Mouse (Mus musculus) liver, embryonic 14 days (tissue): ENCODE results near the gene Plg. TPM values are rescaled to one million over a fixed set of nuclear protein-coding genes. Genes with fewer than 3 reads are reported as not detected.

Experiments used
- polyA plus RNA-seq: library from polyadenylated mRNA; depleted of rRNA; stranded (reverse); fragments of >200 nt; gene quantifications from 2 replicates; pipeline ENCODE4 v1.2.3, GENCODE M21; 2012; rRNA removed

The Plg gene
- polyA plus RNA-seq = 192 and 205 TPM in 2 replicates

GRCm38 (mm10) chr17:12377981-12378705 lies at the start of gene Plg:
Plg (plus strand) TSS chr17:12378608.

Other genes with a start within 250 kb of the Plg start
- gene Map3k4, start 59.8 kb upstream of the Plg start, polyA plus RNA-seq = 4.9 and 5.1 TPM in 2 replicates
- gene Slc22a3, start 129.1 kb downstream of the Plg start, polyA plus RNA-seq = 0.80 and 0.84 TPM in 2 replicates
- gene Slc22a2, start 205.5 kb downstream of the Plg start, polyA plus RNA-seq = 0.01 and 0.02 TPM in 2 replicates